Mouse (Mus musculus): Measurements from ENCODE around the gene Ankrd35. TPM values are rescaled to one million over a fixed set of nuclear protein-coding genes. Genes with fewer than 3 reads are reported as not detected.

Gene Ankrd35
- polyA plus RNA-seq, 1 experiment: 1.7 TPM

GRCm38 (mm10) chr3:96707903-96708683 lies 38.2 kb downstream of the Ankrd35 start, which contains the start of gene Nudt17:
Gene Nudt17 (minus strand): TSS chr3:96708562.
- Histone ChIP-seq H3K4me3 (ENCODE audit: control insufficient read depth, insufficient read depth, low read length) (peak within 1 kb of the TSS; percentile 27), H3K27ac (ENCODE audit: control insufficient read depth, insufficient read depth, low read length) (no peak within 1 kb of the TSS), H3K4me1 (replicated peaks; ENCODE audit: control insufficient read depth, insufficient read depth, low read length) (peaks cover 7% of the 10 kb centered on the region), H3K27me3 (ENCODE audit: control insufficient read depth, insufficient read depth, low read length) (no peaks in the 10 kb centered on the region), H3K36me3 (ENCODE audit: control insufficient read depth, insufficient read depth, low read length) (peaks cover 22% of the 10 kb centered on the region)
- TF ChIP-seq CTCF (IDR thresholded peaks at IDR 0.05; ENCODE audit: borderline replicate concordance, control insufficient read depth, extremely low read depth, insufficient read depth, low read length, poor library complexity): peak; percentile 99
- TF ChIP-seq POLR2A (IDR thresholded peaks at IDR 0.05; ENCODE audit: control insufficient read depth, extremely low read depth, insufficient read depth, low read length, poor library complexity): no peak
- peak; percentile 71 for DNase-seq
- 10% methylated on average over 42 of the region's 42 CpGs for WGBS

- H3K36me3 ChIP-seq (ENCODE audit: control insufficient read depth, insufficient read depth, low read length): peaks cover 27% of the 10 kb centered on the region
- no peak overlapping the region for H3K27ac ChIP-seq (ENCODE audit: control insufficient read depth, insufficient read depth, low read length)
- TF ChIP-seq POLR2A (IDR thresholded peaks at IDR 0.05; ENCODE audit: control insufficient read depth, extremely low read depth, insufficient read depth, low read length, poor library complexity) (no peak), CTCF (IDR thresholded peaks at IDR 0.05; ENCODE audit: borderline replicate concordance, control insufficient read depth, extremely low read depth, insufficient read depth, low read length, poor library complexity) (no peak)
- H3K27me3 ChIP-seq (ENCODE audit: control insufficient read depth, insufficient read depth, low read length): no peaks in the 10 kb centered on the region
- H3K4me3 ChIP-seq (ENCODE audit: control insufficient read depth, insufficient read depth, low read length): no peak overlapping the region
- WGBS: 73% methylated on average over 2 of the region's 2 CpGs
- no peak for DNase-seq
- peaks cover 7% of the 10 kb centered on the region for H3K4me1 ChIP-seq (replicated peaks; ENCODE audit: control insufficient read depth, insufficient read depth, low read length)
Measured at GRCm38 (mm10) chr3:96708684-96709064, 38.7 kb downstream of the Ankrd35 start.

GRCm38 (mm10) chr3:96714286-96714685 lies 44.4 kb downstream of the Ankrd35 start:
- Histone ChIP-seq H3K4me3 (ENCODE audit: control insufficient read depth, insufficient read depth, low read length) (no peak overlapping the region), H3K36me3 (ENCODE audit: control insufficient read depth, insufficient read depth, low read length) (peaks cover 56% of the 10 kb centered on the region), H3K27me3 (ENCODE audit: control insufficient read depth, insufficient read depth, low read length) (no peaks in the 10 kb centered on the region), H3K4me1 (replicated peaks; ENCODE audit: control insufficient read depth, insufficient read depth, low read length) (no peaks in the 10 kb centered on the region), H3K27ac (ENCODE audit: control insufficient read depth, insufficient read depth, low read length) (no peak overlapping the region)
- no peak for TF ChIP-seq CTCF (IDR thresholded peaks at IDR 0.05; ENCODE audit: borderline replicate concordance, control insufficient read depth, extremely low read depth, insufficient read depth, low read length, poor library complexity)
- TF ChIP-seq POLR2A (IDR thresholded peaks at IDR 0.05; ENCODE audit: control insufficient read depth, extremely low read depth, insufficient read depth, low read length, poor library complexity): no peak
- no peak for DNase-seq
- WGBS: 97% methylated on average over 5 of the region's 5 CpGs

- no peaks in the 10 kb centered on the region for H3K4me1 ChIP-seq (replicated peaks; ENCODE audit: control insufficient read depth, insufficient read depth, low read length)
- WGBS: 33% methylated on average over 2 of the region's 2 CpGs
- H3K27ac ChIP-seq (ENCODE audit: control insufficient read depth, insufficient read depth, low read length): no peak overlapping the region
- DNase-seq: no peak
- no peak for TF ChIP-seq CTCF (IDR thresholded peaks at IDR 0.05; ENCODE audit: borderline replicate concordance, control insufficient read depth, extremely low read depth, insufficient read depth, low read length, poor library complexity)
- no peak for TF ChIP-seq POLR2A (IDR thresholded peaks at IDR 0.05; ENCODE audit: control insufficient read depth, extremely low read depth, insufficient read depth, low read length, poor library complexity)
- no peaks in the 10 kb centered on the region for H3K27me3 ChIP-seq (ENCODE audit: control insufficient read depth, insufficient read depth, low read length)
- no peak overlapping the region for H3K4me3 ChIP-seq (ENCODE audit: control insufficient read depth, insufficient read depth, low read length)
- H3K36me3 ChIP-seq (ENCODE audit: control insufficient read depth, insufficient read depth, low read length): peaks cover 53% of the 10 kb centered on the region
Measured at GRCm38 (mm10) chr3:96715854-96716253, 45.9 kb downstream of the Ankrd35 start.

GRCm38 (mm10) chr3:96719173-96719572 lies 49.2 kb downstream of the Ankrd35 start:
- H3K27ac ChIP-seq (ENCODE audit: control insufficient read depth, insufficient read depth, low read length): no peak overlapping the region
- DNase-seq: peak; percentile 32
- no peaks in the 10 kb centered on the region for H3K27me3 ChIP-seq (ENCODE audit: control insufficient read depth, insufficient read depth, low read length)
- H3K4me3 ChIP-seq (ENCODE audit: control insufficient read depth, insufficient read depth, low read length): no peak overlapping the region
- TF ChIP-seq POLR2A (IDR thresholded peaks at IDR 0.05; ENCODE audit: control insufficient read depth, extremely low read depth, insufficient read depth, low read length, poor library complexity) (no peak), CTCF (IDR thresholded peaks at IDR 0.05; ENCODE audit: borderline replicate concordance, control insufficient read depth, extremely low read depth, insufficient read depth, low read length, poor library complexity) (peak; percentile 43; the same call in 1 of the 2 replicates)
- H3K4me1 ChIP-seq (replicated peaks; ENCODE audit: control insufficient read depth, insufficient read depth, low read length): no peaks in the 10 kb centered on the region; the same call in 1 of the 2 replicates
- 93% methylated on average over 14 of the region's 14 CpGs for WGBS
- peaks cover 39% of the 10 kb centered on the region for H3K36me3 ChIP-seq (ENCODE audit: control insufficient read depth, insufficient read depth, low read length)

GRCm38 (mm10) chr3:96727343-96727827 lies 57.5 kb downstream of the Ankrd35 start, which contains the start of the genes Polr3c and Rnf115:
Gene Polr3c (minus strand): TSS chr3:96727628.
Gene Rnf115 (plus strand): TSS chr3:96727664.
- TF ChIP-seq CTCF (IDR thresholded peaks at IDR 0.05; ENCODE audit: borderline replicate concordance, control insufficient read depth, extremely low read depth, insufficient read depth, low read length, poor library complexity): peak; percentile 42; the same call in 1 of the 2 replicates
- peak; percentile 79 for TF ChIP-seq POLR2A (IDR thresholded peaks at IDR 0.05; ENCODE audit: control insufficient read depth, extremely low read depth, insufficient read depth, low read length, poor library complexity)
- under 1% methylated on average over 52 of the region's 52 CpGs for WGBS
- Histone ChIP-seq H3K27me3 (ENCODE audit: control insufficient read depth, insufficient read depth, low read length) (no peaks in the 10 kb centered on the region), H3K4me3 (ENCODE audit: control insufficient read depth, insufficient read depth, low read length) (peak within 1 kb of the TSS; percentile 95), H3K4me1 (replicated peaks; ENCODE audit: control insufficient read depth, insufficient read depth, low read length) (peaks cover 2% of the 10 kb centered on the region), H3K27ac (ENCODE audit: control insufficient read depth, insufficient read depth, low read length) (peak within 1 kb of the TSS; percentile 76), H3K36me3 (ENCODE audit: control insufficient read depth, insufficient read depth, low read length) (peaks cover under 1% of the 10 kb centered on the region)
- DNase-seq: peak; percentile 89
